Mouse (Mus musculus): ENCODE measurements at regions not wholly inside any gene's neighbourhood (a gene's known extent, or its start where the extent isn't known, plus 50 kb on each side); places are given as distances from the start of the nearest gene placed in this dataset.

GRCm38 (mm10) chr14:72942571-72942970 lies 106.3 kb downstream of the Cysltr2 start:
- H3K4me1 ChIP-seq: no peaks in the 10 kb centered on the region
- H3K9ac ChIP-seq: no peak overlapping the region
- no peaks in the 10 kb centered on the region for H3K36me3 ChIP-seq
- ATAC-seq (replicated peaks; ENCODE audit: low FRiP score): no peak
- H3K4me3 ChIP-seq (replicated peaks): no peak overlapping the region
- no peaks in the 10 kb centered on the region for H3K27me3 ChIP-seq
- 92% methylated on average over 2 of the region's 2 CpGs for WGBS
- no peak overlapping the region for H3K4me2 ChIP-seq
- H3K9me3 ChIP-seq (replicated peaks): no peaks in the 10 kb centered on the region
- no peak overlapping the region for H3K27ac ChIP-seq

GRCm38 (mm10) chr14:72939067-72939393 lies 109.9 kb downstream of the Cysltr2 start:
- Histone ChIP-seq H3K4me2 (no peak overlapping the region), H3K27ac (no peak overlapping the region), H3K36me3 (no peaks in the 10 kb centered on the region), H3K4me3 (replicated peaks) (no peak overlapping the region), H3K4me1 (no peaks in the 10 kb centered on the region), H3K9ac (no peak overlapping the region), H3K27me3 (no peaks in the 10 kb centered on the region), H3K9me3 (replicated peaks) (no peaks in the 10 kb centered on the region)
- ATAC-seq (replicated peaks; ENCODE audit: low FRiP score): no peak

GRCm38 (mm10) chr14:72938382-72939066 lies 110.4 kb downstream of the Cysltr2 start:
- H3K36me3 ChIP-seq: no peaks in the 10 kb centered on the region
- H3K4me2 ChIP-seq: no peak overlapping the region
- H3K4me3 ChIP-seq (replicated peaks): no peak overlapping the region
- H3K4me1 ChIP-seq: no peaks in the 10 kb centered on the region
- no peak for ATAC-seq (replicated peaks; ENCODE audit: low FRiP score)
- H3K27ac ChIP-seq: no peak overlapping the region
- no peaks in the 10 kb centered on the region for H3K9me3 ChIP-seq (replicated peaks)
- H3K27me3 ChIP-seq: no peaks in the 10 kb centered on the region
- no peak overlapping the region for H3K9ac ChIP-seq

- no peak for ATAC-seq (replicated peaks; ENCODE audit: low FRiP score)
- Histone ChIP-seq H3K9ac (no peak overlapping the region), H3K36me3 (no peaks in the 10 kb centered on the region), H3K4me2 (no peak overlapping the region), H3K4me1 (no peaks in the 10 kb centered on the region), H3K9me3 (replicated peaks) (no peaks in the 10 kb centered on the region), H3K4me3 (replicated peaks) (no peak overlapping the region), H3K27me3 (no peaks in the 10 kb centered on the region), H3K27ac (no peak overlapping the region)
These were observed 115.3 kb downstream of the Cysltr2 start for GRCm38 (mm10) chr14:72933598-72933997.

GRCm38 (mm10) chr14:72932296-72932695 lies 116.6 kb downstream of the Cysltr2 start:
- ATAC-seq (replicated peaks; ENCODE audit: low FRiP score): no peak
- no peaks in the 10 kb centered on the region for H3K9me3 ChIP-seq (replicated peaks)
- no peak overlapping the region for H3K4me2 ChIP-seq
- 56% methylated on average over 9 of the region's 9 CpGs for WGBS
- H3K27ac ChIP-seq: no peak overlapping the region
- H3K27me3 ChIP-seq: no peaks in the 10 kb centered on the region
- no peaks in the 10 kb centered on the region for H3K36me3 ChIP-seq
- H3K4me1 ChIP-seq: no peaks in the 10 kb centered on the region
- H3K9ac ChIP-seq: no peak overlapping the region
- H3K4me3 ChIP-seq (replicated peaks): no peak overlapping the region

GRCm38 (mm10) chr14:72901171-72901926 lies 147.6 kb downstream of the Cysltr2 start:
- Histone ChIP-seq H3K4me1 (no peaks in the 10 kb centered on the region), H3K36me3 (no peaks in the 10 kb centered on the region), H3K27me3 (no peaks in the 10 kb centered on the region), H3K27ac (peak overlapping the region; percentile 41), H3K4me2 (no peak overlapping the region), H3K4me3 (replicated peaks) (no peak overlapping the region), H3K9me3 (replicated peaks) (no peaks in the 10 kb centered on the region), H3K9ac (no peak overlapping the region)
- no peak for ATAC-seq (replicated peaks; ENCODE audit: low FRiP score)
- 65% methylated on average over 11 of the region's 11 CpGs for WGBS

GRCm38 (mm10) chr14:72899630-72900029 lies 149.3 kb downstream of the Cysltr2 start:
- Histone ChIP-seq H3K4me1 (no peaks in the 10 kb centered on the region), H3K4me2 (no peak overlapping the region), H3K9ac (no peak overlapping the region), H3K27me3 (no peaks in the 10 kb centered on the region), H3K9me3 (replicated peaks) (no peaks in the 10 kb centered on the region; the same call in 1 of the 2 replicates), H3K4me3 (replicated peaks) (no peak overlapping the region), H3K36me3 (no peaks in the 10 kb centered on the region), H3K27ac (no peak overlapping the region)
- ATAC-seq (replicated peaks; ENCODE audit: low FRiP score): no peak
- 88% methylated on average over 4 of the region's 4 CpGs for WGBS

- no peaks in the 10 kb centered on the region; the same call in 1 of the 2 replicates for H3K9me3 ChIP-seq (replicated peaks)
- no peak overlapping the region for H3K9ac ChIP-seq
- peaks cover 4% of the 10 kb centered on the region; the same call in 1 of the 2 replicates for H3K4me1 ChIP-seq
- no peaks in the 10 kb centered on the region for H3K36me3 ChIP-seq
- no peak overlapping the region for H3K4me3 ChIP-seq (replicated peaks)
- no peak overlapping the region for H3K27ac ChIP-seq
- 25% methylated on average over 2 of the region's 2 CpGs for WGBS
- no peaks in the 10 kb centered on the region for H3K27me3 ChIP-seq
- H3K4me2 ChIP-seq: no peak overlapping the region
- ATAC-seq (replicated peaks; ENCODE audit: low FRiP score): no peak
These were observed 156.6 kb downstream of the Cysltr2 start for GRCm38 (mm10) chr14:72892316-72892715.

GRCm38 (mm10) chr14:72889663-72890062 lies 159.3 kb downstream of the Cysltr2 start:
- Histone ChIP-seq H3K27ac (no peak overlapping the region), H3K4me2 (no peak overlapping the region), H3K9ac (no peak overlapping the region), H3K9me3 (replicated peaks) (no peaks in the 10 kb centered on the region), H3K4me3 (replicated peaks) (no peak overlapping the region), H3K27me3 (no peaks in the 10 kb centered on the region), H3K4me1 (peaks cover 12% of the 10 kb centered on the region), H3K36me3 (no peaks in the 10 kb centered on the region)
- WGBS: 64% methylated on average over 5 of the region's 5 CpGs
- ATAC-seq (replicated peaks; ENCODE audit: low FRiP score): no peak

- no peak for ATAC-seq (replicated peaks; ENCODE audit: low FRiP score)
- no peaks in the 10 kb centered on the region for H3K9me3 ChIP-seq (replicated peaks)
- H3K27ac ChIP-seq: peak overlapping the region; percentile 15; the same call in 1 of the 2 replicates
- 0 out of 2 replicates have a peak overlapping the region, but pooled peaks have one; percentile 3 for H3K4me2 ChIP-seq
- 29% methylated on average over 14 of the region's 14 CpGs for WGBS
- no peaks in the 10 kb centered on the region for H3K36me3 ChIP-seq
- H3K4me3 ChIP-seq (replicated peaks): no peak overlapping the region
- no peaks in the 10 kb centered on the region for H3K27me3 ChIP-seq
- H3K9ac ChIP-seq: no peak overlapping the region
- H3K4me1 ChIP-seq: peaks cover 12% of the 10 kb centered on the region
These were observed 161.3 kb downstream of the Cysltr2 start for GRCm38 (mm10) chr14:72887470-72888071.

- no peak overlapping the region for H3K9ac ChIP-seq
- H3K9me3 ChIP-seq (replicated peaks): no peaks in the 10 kb centered on the region
- 28% methylated on average over 12 of the region's 12 CpGs for WGBS
- no peaks in the 10 kb centered on the region for H3K27me3 ChIP-seq
- peaks cover 12% of the 10 kb centered on the region for H3K4me1 ChIP-seq
- no peaks in the 10 kb centered on the region for H3K36me3 ChIP-seq
- H3K4me3 ChIP-seq (replicated peaks): no peak overlapping the region
- H3K4me2 ChIP-seq: no peak overlapping the region
- H3K27ac ChIP-seq: peak overlapping the region; percentile 72
- ATAC-seq (replicated peaks; ENCODE audit: low FRiP score): peak; percentile 74
These were observed 162.0 kb downstream of the Cysltr2 start for GRCm38 (mm10) chr14:72886935-72887369.

- H3K4me2 ChIP-seq: no peak overlapping the region
- WGBS: 77% methylated on average over 4 of the region's 4 CpGs
- H3K9me3 ChIP-seq (replicated peaks): no peaks in the 10 kb centered on the region
- no peak overlapping the region for H3K4me3 ChIP-seq (replicated peaks)
- no peak overlapping the region for H3K9ac ChIP-seq
- peaks cover 12% of the 10 kb centered on the region for H3K4me1 ChIP-seq
- H3K36me3 ChIP-seq: no peaks in the 10 kb centered on the region
- no peak overlapping the region for H3K27ac ChIP-seq
- no peaks in the 10 kb centered on the region for H3K27me3 ChIP-seq
- no peak for ATAC-seq (replicated peaks; ENCODE audit: low FRiP score)
These were observed 163.1 kb downstream of the Cysltr2 start for GRCm38 (mm10) chr14:72885824-72886223.

Data from kidney, embryonic 15.5 days (tissue).